Mouse (Mus musculus) midbrain, postnatal 0 days (tissue): ENCODE data around the gene A930018P22Rik. TPM values are rescaled to one million over a fixed set of nuclear protein-coding genes. Genes with fewer than 3 reads are reported as not detected.
A peak's percentile ranks its signal among the peaks of the same experiment; 100 is the strongest.
"Not testable (repeated sequence)": the region's sequence is repeated elsewhere in the genome, so short reads cannot be mapped to it uniquely, and the experiment has no call there.

Experiments used
- ATAC-seq: fragments of 200-750 bp; cut with Nextera tagmentation; 2 replicates; pipeline ENCODE4 v1.8.0; 2017; ENCODE audit warnings: moderate number of reproducible peaks, mild to moderate bottlenecking, moderate TSS enrichment, moderate library complexity; ENCODE audit not compliant: low FRiP score
- DNase-seq: peaks from one replicate; pipeline ENCODE4 v3.0.0-alpha.2; 2015; ENCODE audit warnings: low spot score
- H3K27ac ChIP-seq: fragments of 300-500 bp; sonication (generic); 2 replicates; pipeline ENCODE4 v1.5.1; 2014; ENCODE audit warnings: low read depth, mild to moderate bottlenecking, low read length, mixed read lengths
- H3K27me3 ChIP-seq: fragments of 300-500 bp; sonication (generic); 2 replicates; pipeline ENCODE4 v1.6.1; 2014; ENCODE audit warnings: low read length, control low read depth, mixed read lengths; ENCODE audit not compliant: insufficient read depth
- H3K36me3 ChIP-seq: fragments of 300-500 bp; sonication (generic); 2 replicates; pipeline ENCODE4 v1.6.1; 2014; ENCODE audit warnings: low read length, control low read depth, mixed read lengths; ENCODE audit not compliant: insufficient read depth
- H3K4me1 ChIP-seq: fragments of 300-500 bp; sonication (generic); 2 replicates; pipeline ENCODE4 v1.6.1; 2014; ENCODE audit warnings: mild to moderate bottlenecking, control low read depth, antibody characterized with exemption, low read length, mixed read lengths; ENCODE audit not compliant: insufficient read depth
- H3K4me2 ChIP-seq: fragments of 300-500 bp; sonication (generic); 2 replicates; pipeline ENCODE4 v1.6.1; 2014; ENCODE audit warnings: low read depth, mild to moderate bottlenecking, low read length, mixed read lengths; ENCODE audit not compliant: poor library complexity, severe bottlenecking
- H3K4me3 ChIP-seq: fragments of 300-500 bp; sonication (generic); 2 replicates; pipeline ENCODE4 v1.5.1; 2014; ENCODE audit warnings: low read depth, mild to moderate bottlenecking, low read length, moderate library complexity
- H3K9ac ChIP-seq: fragments of 300-500 bp; sonication (generic); replicated peaks from 2 replicates; pipeline ENCODE4 v1.6.1; 2014; ENCODE audit warnings: mild to moderate bottlenecking, low read length, moderate library complexity, mixed read lengths; ENCODE audit not compliant: poor library complexity, severe bottlenecking
- H3K9me3 ChIP-seq: fragments of 300-500 bp; sonication (generic); 2 replicates; pipeline ENCODE4 v1.6.1; 2016; ENCODE audit warnings: low read length, control low read depth
- CTCF ChIP-seq: IDR thresholded peaks from 2 replicates; pipeline ENCODE4 v1.5.1; 2016; ENCODE audit warnings: antibody characterized with exemption, mild to moderate bottlenecking
- WGBS: fragments of 180-500 bp; shearing (Covaris S2); extraction: QIAGEN DNeasy Blood & Tissue Kit; methylation state at CpG from one replicate; pipeline ENCODE4 v1.1.7; 2014; 5-methylcytosine and 5-hydroxymethylcytosine counted together
- polyA plus RNA-seq: library from polyadenylated mRNA; unstranded; fragments of >200 nt; fragmentation: Nextera tagmentation; extraction: Ambion mirVana; gene quantifications from 2 replicates; pipeline ENCODE4 v1.2.1, GENCODE M21; 2015
- total RNA-seq: library from RNA; depleted of rRNA; stranded (reverse); fragments of >200 nt; gene quantifications from 2 replicates; pipeline ENCODE4 v1.2.3, GENCODE M21; 2014

A930018P22Rik gene
- total and polyA plus RNA-seq, 2 experiments from 2014 or later, result 0.26 TPM; not detected in 1

DNA sequence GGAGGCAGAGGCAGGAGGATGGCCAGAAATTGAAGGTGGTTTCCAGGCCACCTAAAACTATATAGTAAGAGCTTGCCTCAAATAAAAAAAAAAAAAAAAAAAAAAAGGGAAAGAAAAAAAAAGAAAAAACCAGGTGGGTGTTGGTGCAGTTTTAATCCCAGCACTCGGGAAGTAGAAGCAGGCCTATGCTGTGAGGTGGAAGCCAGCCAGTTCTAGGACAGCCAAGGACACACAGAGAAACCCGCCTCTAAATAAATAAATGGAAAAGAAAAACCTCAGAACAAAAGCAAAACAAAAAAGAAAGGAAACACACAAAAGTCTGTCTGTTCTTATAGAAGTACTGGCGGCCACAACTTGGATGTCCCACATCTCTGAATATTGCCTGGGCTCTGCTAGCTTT lies 7.7 kb upstream of the A930018P22Rik start:
- no peaks in the 10 kb centered on the region for H3K9me3 ChIP-seq
- ATAC-seq, result no peak
- no peak overlapping the region for H3K27ac ChIP-seq
- H3K27me3 ChIP-seq, result no peaks in the 10 kb centered on the region
- H3K4me1 ChIP-seq, result no peaks in the 10 kb centered on the region
- WGBS, result 82% methylated on average over 3 of the region's 3 CpGs
- TF ChIP-seq CTCF, result no peak
- no peak overlapping the region for H3K4me2 ChIP-seq
- H3K36me3 ChIP-seq, result no peaks in the 10 kb centered on the region
- no peak for DNase-seq
- no peak overlapping the region for H3K9ac ChIP-seq
- no peak overlapping the region for H3K4me3 ChIP-seq

DNA sequence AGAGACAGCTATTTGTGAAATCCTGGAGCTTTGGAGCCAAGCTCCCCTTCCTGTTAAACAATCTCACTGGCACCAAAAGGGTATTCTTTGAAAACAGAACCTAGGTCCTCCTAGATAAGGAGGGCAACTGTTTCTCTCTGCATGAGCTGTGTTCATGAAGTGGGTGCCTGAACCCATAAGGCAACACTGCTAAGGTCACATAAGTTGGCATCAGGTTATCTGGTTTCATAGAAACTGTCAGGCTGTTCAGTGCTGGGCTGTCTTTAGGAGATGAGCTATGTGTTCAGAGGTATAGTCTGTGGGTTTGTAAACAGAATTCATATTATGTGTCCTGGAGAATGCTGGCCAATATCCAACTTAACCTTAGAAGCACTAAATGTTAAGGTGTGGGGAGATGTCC lies 5.4 kb upstream of the A930018P22Rik start:
- DNase-seq, H3K9me3 ChIP-seq, H3K4me2 ChIP-seq, H3K36me3 ChIP-seq, ATAC-seq, H3K27me3 ChIP-seq, H3K27ac ChIP-seq, H3K9ac ChIP-seq, H3K4me3 ChIP-seq, H3K4me1 ChIP-seq: not testable (repeated sequence)

DNA sequence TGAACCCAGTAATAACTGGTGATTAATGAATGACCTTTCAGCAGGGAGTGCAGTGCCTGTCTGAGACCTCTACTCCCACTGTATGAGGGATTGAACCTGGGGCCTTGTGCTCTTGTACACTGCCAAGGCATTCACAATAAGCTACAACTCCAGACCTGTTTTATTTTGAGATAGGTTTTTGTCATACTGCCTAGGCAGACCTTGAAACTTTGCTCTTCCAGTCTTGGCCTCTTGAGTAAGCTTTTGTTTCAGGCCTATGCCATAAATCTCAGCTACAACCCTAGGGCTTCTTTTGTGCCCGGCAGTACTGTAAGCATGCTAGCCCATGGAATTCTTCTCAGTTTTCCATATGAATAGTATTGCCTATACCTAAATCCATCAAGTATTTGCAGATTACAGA lies 3.5 kb upstream of the A930018P22Rik start:
- DNase-seq, result no peak
- H3K27me3 ChIP-seq, result no peaks in the 10 kb centered on the region
- no peak overlapping the region for H3K9ac ChIP-seq
- H3K27ac ChIP-seq, result no peak overlapping the region
- H3K9me3 ChIP-seq, result no peaks in the 10 kb centered on the region
- no peak for ATAC-seq
- TF ChIP-seq CTCF, result no peak
- H3K36me3 ChIP-seq, result no peaks in the 10 kb centered on the region
- H3K4me3 ChIP-seq, result no peak overlapping the region
- WGBS, result 69% methylated on average over 1 of the region's 1 CpGs
- H3K4me2 ChIP-seq, result no peak overlapping the region
- no peaks in the 10 kb centered on the region for H3K4me1 ChIP-seq

DNA sequence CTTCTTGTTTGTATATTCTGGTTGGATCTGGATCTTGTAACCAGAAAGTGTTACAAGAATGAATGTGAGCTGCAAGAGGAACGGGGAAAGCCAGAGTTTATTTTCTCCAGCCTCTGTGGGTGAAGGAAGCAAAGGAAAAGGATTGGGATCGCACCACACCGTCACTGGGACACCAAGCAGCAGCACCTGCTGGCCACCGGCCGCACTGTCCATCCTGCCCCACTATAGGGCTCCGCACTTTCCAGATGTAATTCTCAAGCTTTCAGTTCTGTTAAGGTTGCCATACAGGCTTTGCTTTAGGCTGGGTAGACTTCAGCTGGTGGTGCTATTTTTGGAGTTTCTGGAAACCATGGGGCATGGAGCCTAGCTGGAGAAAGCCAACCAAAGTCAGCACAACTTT lies 2.3 kb upstream of the A930018P22Rik start:
- H3K9me3 ChIP-seq, result no peaks in the 10 kb centered on the region
- no peak overlapping the region for H3K27ac ChIP-seq
- no peaks in the 10 kb centered on the region for H3K36me3 ChIP-seq
- ATAC-seq, result no peak
- no peak overlapping the region for H3K4me3 ChIP-seq
- H3K4me1 ChIP-seq, result no peaks in the 10 kb centered on the region
- DNase-seq, result no peak
- no peak overlapping the region for H3K9ac ChIP-seq
- TF ChIP-seq CTCF, result peak; percentile 34
- 63% methylated on average over 6 of the region's 6 CpGs for whole genome bisulfite sequencing
- H3K4me2 ChIP-seq, result no peak overlapping the region
- H3K27me3 ChIP-seq, result no peaks in the 10 kb centered on the region

DNA sequence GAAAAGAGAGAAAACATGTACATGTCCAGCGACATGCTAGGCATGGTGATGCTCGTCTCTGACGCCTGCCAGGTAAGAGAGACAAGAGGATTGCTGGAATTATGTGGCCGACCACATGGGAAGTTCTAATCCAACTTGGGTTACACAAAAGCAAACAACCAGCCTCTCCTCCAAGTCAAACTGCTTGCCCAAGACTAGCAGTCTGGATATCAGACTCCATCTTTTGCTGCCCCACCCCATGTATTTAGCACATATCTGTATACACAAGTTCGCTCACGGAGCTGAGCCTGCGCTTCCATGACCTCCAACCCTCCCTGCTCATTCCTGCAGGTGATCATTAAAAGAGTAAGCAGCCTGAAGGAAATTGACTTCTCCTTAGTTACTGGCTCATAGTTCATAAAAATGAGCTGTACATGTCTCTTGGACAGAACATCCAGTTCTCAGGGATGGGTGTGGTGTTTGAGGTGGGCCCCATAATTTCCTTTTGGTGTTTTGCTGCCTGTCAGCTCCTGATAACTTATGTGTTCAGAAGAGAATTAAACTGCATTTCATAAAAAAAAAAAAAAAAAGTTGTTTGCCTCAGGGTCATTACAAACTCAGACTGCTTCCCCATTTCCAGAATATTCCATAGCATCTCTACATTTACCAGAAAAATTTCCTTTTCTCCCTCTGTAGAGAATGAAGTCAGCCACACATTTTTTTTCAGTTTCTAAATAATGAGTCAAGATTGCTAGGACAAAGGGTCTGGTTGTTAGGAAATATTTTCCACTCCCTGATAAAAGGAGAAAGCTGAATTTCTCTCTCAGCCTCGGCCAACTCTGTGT lies 676 bp upstream of the A930018P22Rik start:
- 79% methylated on average over 8 of the region's 8 CpGs for WGBS
- Histone ChIP-seq H3K4me2 (peak overlapping the region; percentile 89), H3K27me3 (no peaks in the 10 kb centered on the region), H3K27ac (peak overlapping the region; percentile 62), H3K36me3 (no peaks in the 10 kb centered on the region), H3K9ac (peak overlapping the region; percentile 70), H3K4me1 (no peaks in the 10 kb centered on the region), H3K9me3 (no peaks in the 10 kb centered on the region), H3K4me3 (peak overlapping the region; percentile 83)
- ATAC-seq, result no peak
- DNase-seq, result no peak
- no peak for TF ChIP-seq CTCF

DNA sequence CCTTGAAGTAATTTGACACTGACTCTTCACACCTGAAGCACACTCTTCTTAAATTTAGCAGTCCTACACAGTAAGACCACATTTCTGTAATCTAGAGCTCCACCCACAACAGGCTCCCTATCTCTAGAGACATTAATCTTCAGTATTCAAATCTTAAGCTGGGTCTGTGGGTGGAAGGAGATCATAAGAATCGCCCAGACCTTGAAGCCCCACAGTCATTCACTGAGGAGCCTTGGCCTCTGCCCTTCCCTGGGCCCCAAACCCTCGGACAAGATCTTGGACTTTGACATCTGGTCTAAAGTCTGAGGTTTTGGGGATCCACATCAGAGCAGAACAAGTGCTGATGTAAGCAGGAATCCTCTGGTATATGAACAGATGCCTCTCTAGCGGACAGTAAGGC lies 971 bp downstream of the A930018P22Rik start:
- H3K27ac ChIP-seq, result no peak overlapping the region
- peak overlapping the region; percentile 70; the same call in 1 of the 2 replicates for H3K9ac ChIP-seq
- no peaks in the 10 kb centered on the region for H3K36me3 ChIP-seq
- 42% methylated on average over 3 of the region's 3 CpGs for WGBS
- no peaks in the 10 kb centered on the region for H3K4me1 ChIP-seq
- no peak for ATAC-seq
- H3K9me3 ChIP-seq, result no peaks in the 10 kb centered on the region
- no peak for TF ChIP-seq CTCF
- peak overlapping the region; percentile 89 for H3K4me2 ChIP-seq
- peak overlapping the region; percentile 83 for H3K4me3 ChIP-seq
- H3K27me3 ChIP-seq, result no peaks in the 10 kb centered on the region
- DNase-seq, result no peak
